Mouse (Mus musculus): ENCODE measurements around the gene Rap2a.

- TF ChIP-seq CTCF (IDR thresholded peaks at IDR 0.05) = no peak
- TF ChIP-seq EP300 (IDR thresholded peaks at IDR 0.05) = no peak
Measured at GRCm38 (mm10) chr14:120496284-120496683, 18.0 kb downstream of the Rap2a start.
